Mouse (Mus musculus): ENCODE results near the gene Chdh. TPM values are rescaled to one million over a fixed set of nuclear protein-coding genes. Genes with fewer than 3 reads are reported as not detected.

The Chdh gene
- polyA plus RNA-seq, 1 experiment: not detected

DNA sequence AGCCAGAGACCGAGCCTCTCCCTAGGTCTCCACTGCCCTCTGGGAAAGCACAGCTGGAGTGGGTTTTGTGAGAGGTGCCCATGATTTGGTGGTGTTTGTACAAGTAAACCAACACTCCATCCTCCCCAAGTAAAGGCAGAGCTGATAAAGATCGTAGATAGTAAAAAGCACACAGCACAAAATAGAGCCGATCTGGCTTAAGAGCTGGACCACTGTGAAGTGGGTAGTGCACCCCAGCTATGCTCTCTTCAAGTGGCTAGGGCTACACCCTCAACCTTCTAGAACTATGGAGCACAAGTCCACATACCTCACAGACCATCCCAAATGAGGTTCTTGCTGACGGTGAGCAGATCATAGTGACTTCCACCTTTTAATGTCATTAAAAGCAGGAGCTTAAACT is 30.6 kb downstream of the Chdh start:
- no peaks in the 10 kb centered on the region for H3K36me3 ChIP-seq (ENCODE audit: control insufficient read depth, insufficient read depth)
- no peak for TF ChIP-seq USF1 (IDR thresholded peaks at IDR 0.05; ENCODE audit: low read depth)
- no peak for TF ChIP-seq TCF12 (IDR thresholded peaks at IDR 0.05; ENCODE audit: insufficient read depth, poor library complexity, severe bottlenecking)
- TF ChIP-seq REST (IDR thresholded peaks at IDR 0.05; ENCODE audit: insufficient read depth, insufficient read length): no peak
- no peak for TF ChIP-seq POLR2AphosphoS2 (IDR thresholded peaks at IDR 0.05; ENCODE audit: insufficient read length, low read depth)
- H3K4me2 ChIP-seq (ENCODE audit: low read depth): no peak overlapping the region
- no peaks in the 10 kb centered on the region for H3K79me2 ChIP-seq (ENCODE audit: control insufficient read depth, insufficient read depth)
- H3K4me3 ChIP-seq: no peak overlapping the region
- no peak overlapping the region for H3ac ChIP-seq (ENCODE audit: control insufficient read depth, insufficient read length)
- H3K27me3 ChIP-seq (ENCODE audit: control insufficient read depth, insufficient read depth, insufficient read length): no peaks in the 10 kb centered on the region

DNA sequence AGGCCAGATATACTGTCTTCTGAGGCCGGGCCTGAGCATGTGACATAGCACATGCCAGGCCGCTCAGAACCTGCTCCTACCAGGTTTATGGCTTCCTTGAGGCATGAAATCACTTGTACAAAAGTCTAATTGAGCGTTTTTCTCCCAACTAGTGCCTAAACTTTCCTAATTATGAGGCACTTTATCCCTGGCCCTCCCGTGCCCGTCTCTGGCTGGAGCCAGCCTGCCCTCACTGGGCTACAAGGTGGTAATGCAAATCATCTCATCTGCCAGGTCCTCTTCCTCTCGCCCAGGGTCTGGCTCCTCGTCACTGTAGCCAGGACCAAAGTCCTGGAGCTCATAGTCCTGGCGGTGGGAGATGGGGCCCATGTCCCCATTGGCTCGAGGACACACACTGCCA is 33.0 kb downstream of the Chdh start:
- H3K27me3 ChIP-seq (ENCODE audit: control insufficient read depth, insufficient read depth, insufficient read length): peaks cover 3% of the 10 kb centered on the region
- no peaks in the 10 kb centered on the region for H3K79me2 ChIP-seq (ENCODE audit: control insufficient read depth, insufficient read depth)
- no peak overlapping the region for H3K4me3 ChIP-seq
- H3K36me3 ChIP-seq (ENCODE audit: control insufficient read depth, insufficient read depth): no peaks in the 10 kb centered on the region
- H3ac ChIP-seq (ENCODE audit: control insufficient read depth, insufficient read length): no peak overlapping the region
- no peak overlapping the region for H3K4me2 ChIP-seq (ENCODE audit: low read depth)
- no peak for TF ChIP-seq SRF (IDR thresholded peaks at IDR 0.05; ENCODE audit: control insufficient read depth, insufficient read length, low read depth)
- TF ChIP-seq USF1 (IDR thresholded peaks at IDR 0.05; ENCODE audit: low read depth): no peak
- no peak for TF ChIP-seq CEBPB (IDR thresholded peaks at IDR 0.05; ENCODE audit: insufficient read depth, poor library complexity, severe bottlenecking)
- no peak for TF ChIP-seq MYOD1 (IDR thresholded peaks at IDR 0.05; ENCODE audit: control insufficient read depth in 1 of 3, insufficient read length in 2 of 3, low read depth in 2 of 3)
- TF ChIP-seq MYOG (IDR thresholded peaks at IDR 0.05; ENCODE audit: control insufficient read depth in 1 of 3, insufficient read depth in 1 of 3, insufficient read length in 2 of 3, low read depth in 2 of 3): no peak
- TF ChIP-seq POLR2A (IDR thresholded peaks at IDR 0.05; ENCODE audit: insufficient read length, low read depth): no peak
- no peak for TF ChIP-seq TCF12 (IDR thresholded peaks at IDR 0.05; ENCODE audit: insufficient read depth, poor library complexity, severe bottlenecking)
- TF ChIP-seq POLR2AphosphoS2 (IDR thresholded peaks at IDR 0.05; ENCODE audit: insufficient read length, low read depth): no peak
- TF ChIP-seq E2F4 (IDR thresholded peaks at IDR 0.05; ENCODE audit: insufficient read depth): no peak
- no peak for TF ChIP-seq MAX (IDR thresholded peaks at IDR 0.05; ENCODE audit: low read depth)
- no peak for TF ChIP-seq REST (IDR thresholded peaks at IDR 0.05; ENCODE audit: insufficient read depth, insufficient read length)
- TF ChIP-seq TCF3 (IDR thresholded peaks at IDR 0.05; ENCODE audit: insufficient read length, low read depth): no peak

DNA sequence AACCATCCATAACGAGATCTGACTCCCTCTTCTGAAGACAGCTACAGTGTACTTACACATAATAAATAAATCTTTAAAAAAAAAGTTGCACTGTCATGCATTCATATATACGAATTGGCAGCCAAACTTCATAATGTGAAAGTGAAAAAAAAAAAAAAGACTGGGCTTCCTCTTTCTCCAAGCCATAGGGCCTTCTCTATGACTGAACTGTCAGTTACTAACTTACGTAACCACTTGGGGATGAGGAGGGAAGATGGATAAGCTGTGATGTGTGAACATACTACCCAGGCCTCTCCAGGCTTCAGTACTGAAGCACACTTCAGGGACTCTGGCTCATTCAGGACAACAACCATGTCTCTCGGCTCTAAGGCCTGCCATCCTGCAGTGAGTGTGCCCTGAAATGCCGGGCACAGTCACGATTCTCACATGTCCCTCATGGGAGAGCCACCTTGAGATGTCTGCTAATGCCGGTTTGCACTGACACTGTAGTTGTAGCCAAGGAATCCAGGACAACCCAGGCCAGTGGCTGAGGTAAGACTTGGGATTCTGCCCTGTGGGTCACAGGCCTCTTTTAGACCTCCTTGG is 34.6 kb downstream of the Chdh start:
- Histone ChIP-seq H3K4me2 (ENCODE audit: low read depth) (no peak overlapping the region), H3K4me3 (no peak overlapping the region), H3K27me3 (ENCODE audit: control insufficient read depth, insufficient read depth, insufficient read length) (peaks cover 3% of the 10 kb centered on the region), H3ac (ENCODE audit: control insufficient read depth, insufficient read length) (no peak overlapping the region), H3K36me3 (ENCODE audit: control insufficient read depth, insufficient read depth) (no peaks in the 10 kb centered on the region), H3K79me2 (ENCODE audit: control insufficient read depth, insufficient read depth) (no peaks in the 10 kb centered on the region)
- TF ChIP-seq SRF (IDR thresholded peaks at IDR 0.05; ENCODE audit: control insufficient read depth, insufficient read length, low read depth): no peak
- no peak for TF ChIP-seq POLR2A (IDR thresholded peaks at IDR 0.05; ENCODE audit: insufficient read length, low read depth)
- TF ChIP-seq POLR2AphosphoS2 (IDR thresholded peaks at IDR 0.05; ENCODE audit: insufficient read length, low read depth): no peak
- no peak for TF ChIP-seq MYOG (IDR thresholded peaks at IDR 0.05; ENCODE audit: control insufficient read depth in 1 of 3, insufficient read depth in 1 of 3, insufficient read length in 2 of 3, low read depth in 2 of 3)

- TF ChIP-seq CEBPB (IDR thresholded peaks at IDR 0.05; ENCODE audit: insufficient read depth, poor library complexity, severe bottlenecking) (no peak), POLR2A (IDR thresholded peaks at IDR 0.05; ENCODE audit: insufficient read length, low read depth) (no peak), POLR2AphosphoS2 (IDR thresholded peaks at IDR 0.05; ENCODE audit: insufficient read length, low read depth) (no peak), MYOG (IDR thresholded peaks at IDR 0.05; ENCODE audit: control insufficient read depth in 1 of 3, insufficient read depth in 1 of 3, insufficient read length in 2 of 3, low read depth in 2 of 3) (no peak), MYOD1 (IDR thresholded peaks at IDR 0.05; ENCODE audit: control insufficient read depth in 1 of 3, insufficient read length in 2 of 3, low read depth in 2 of 3) (no peak), USF1 (IDR thresholded peaks at IDR 0.05; ENCODE audit: low read depth) (no peak)
- H3K27me3 ChIP-seq (ENCODE audit: control insufficient read depth, insufficient read depth, insufficient read length): peaks cover 3% of the 10 kb centered on the region
- H3K4me3 ChIP-seq: no peak overlapping the region
- H3ac ChIP-seq (ENCODE audit: control insufficient read depth, insufficient read length): no peak overlapping the region
- no peaks in the 10 kb centered on the region for H3K36me3 ChIP-seq (ENCODE audit: control insufficient read depth, insufficient read depth)
- no peak overlapping the region for H3K4me2 ChIP-seq (ENCODE audit: low read depth)
- H3K79me2 ChIP-seq (ENCODE audit: control insufficient read depth, insufficient read depth): no peaks in the 10 kb centered on the region
These were observed 36.4 kb downstream of the Chdh start for GRCm38 (mm10) chr14:30045239-30045638.

DNA sequence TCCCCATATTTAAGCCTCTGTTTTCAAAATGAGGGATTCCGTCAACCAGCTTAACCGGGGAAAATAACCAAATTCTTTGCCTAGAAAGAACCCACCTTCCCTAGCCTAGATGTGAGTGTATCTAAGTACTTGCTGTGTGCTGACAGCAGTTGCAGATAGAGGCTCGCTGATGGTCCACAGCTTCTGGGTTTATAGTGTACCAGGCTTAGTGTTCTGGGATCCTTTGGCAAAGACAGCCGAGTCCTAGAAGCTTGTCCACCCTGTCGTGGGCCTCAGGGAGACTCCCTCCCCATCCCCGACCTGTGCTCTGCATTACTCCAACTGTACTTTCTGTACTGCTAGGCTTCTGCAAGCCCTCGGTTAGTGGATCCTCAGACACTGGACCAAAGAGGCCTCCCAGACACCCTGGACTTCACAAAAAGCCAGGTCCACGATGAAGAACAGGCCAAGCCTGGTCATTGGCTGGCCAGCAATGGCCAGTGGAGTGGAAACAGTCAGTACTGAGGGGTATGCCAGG is 36.9 kb downstream of the Chdh start:
- TF ChIP-seq POLR2A (IDR thresholded peaks at IDR 0.05; ENCODE audit: insufficient read length, low read depth) (no peak), E2F4 (IDR thresholded peaks at IDR 0.05; ENCODE audit: insufficient read depth) (no peak), MYOD1 (IDR thresholded peaks at IDR 0.05; ENCODE audit: control insufficient read depth in 1 of 3, insufficient read length in 2 of 3, low read depth in 2 of 3) (no peak), MAX (IDR thresholded peaks at IDR 0.05; ENCODE audit: low read depth) (no peak), TCF3 (IDR thresholded peaks at IDR 0.05; ENCODE audit: insufficient read length, low read depth) (no peak), REST (IDR thresholded peaks at IDR 0.05; ENCODE audit: insufficient read depth, insufficient read length) (no peak), POLR2AphosphoS2 (IDR thresholded peaks at IDR 0.05; ENCODE audit: insufficient read length, low read depth) (no peak), TCF12 (IDR thresholded peaks at IDR 0.05; ENCODE audit: insufficient read depth, poor library complexity, severe bottlenecking) (no peak), CEBPB (IDR thresholded peaks at IDR 0.05; ENCODE audit: insufficient read depth, poor library complexity, severe bottlenecking) (no peak), USF1 (IDR thresholded peaks at IDR 0.05; ENCODE audit: low read depth) (no peak), MYOG (IDR thresholded peaks at IDR 0.05; ENCODE audit: control insufficient read depth in 1 of 3, insufficient read depth in 1 of 3, insufficient read length in 2 of 3, low read depth in 2 of 3) (no peak), SRF (IDR thresholded peaks at IDR 0.05; ENCODE audit: control insufficient read depth, insufficient read length, low read depth) (no peak)
- Histone ChIP-seq H3K4me2 (ENCODE audit: low read depth) (no peak overlapping the region), H3K79me2 (ENCODE audit: control insufficient read depth, insufficient read depth) (no peaks in the 10 kb centered on the region), H3ac (ENCODE audit: control insufficient read depth, insufficient read length) (no peak overlapping the region), H3K36me3 (ENCODE audit: control insufficient read depth, insufficient read depth) (no peaks in the 10 kb centered on the region), H3K4me3 (no peak overlapping the region), H3K27me3 (ENCODE audit: control insufficient read depth, insufficient read depth, insufficient read length) (peaks cover 3% of the 10 kb centered on the region)

All from myocyte (in vitro differentiated cells).